8 mouse cellular contexts compared by ENCODE assay signal in the genomic region with DNA sequence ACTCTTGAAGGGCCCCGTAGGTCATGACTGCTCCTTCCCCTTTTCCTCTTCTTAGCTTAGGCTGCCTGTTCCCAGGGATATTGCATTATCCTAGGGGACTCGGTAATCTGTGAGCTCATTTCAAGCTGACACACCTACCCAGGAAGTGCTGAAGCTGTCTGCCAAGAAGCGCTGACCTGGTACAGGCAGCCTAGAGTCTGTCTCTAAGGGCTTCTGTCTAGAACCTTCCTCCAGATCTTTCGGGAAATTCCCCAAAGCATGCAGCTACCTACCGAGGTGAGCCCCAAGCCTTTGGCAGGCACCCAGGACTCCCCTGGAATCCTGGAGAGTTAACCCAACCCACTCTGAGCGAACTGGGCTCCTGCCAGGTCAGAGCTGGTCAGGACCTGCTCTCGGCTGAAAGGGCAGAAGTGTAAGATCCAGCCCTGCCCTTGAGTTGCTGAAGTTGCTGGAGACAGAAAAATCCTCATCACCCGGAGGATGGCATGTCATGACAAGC. TPM values are rescaled to one million over a fixed set of nuclear protein-coding genes. Genes with fewer than 3 reads are reported as not detected.
A peak's percentile ranks its signal among the peaks of the same experiment; 100 is the strongest.
DNase-seq lines count a peak whose midpoint lies in the region; ATAC-seq and TF ChIP-seq lines count a peak whose summit lies in the region.

No protein-coding gene starts in this region.

- no peak; the same call in 1 of the 2 replicates for ATAC-seq in heart, embryonic 12.5 days (ENCODE audit: insufficient number of reproducible peaks, low FRiP score)
- ATAC-seq in limb, embryonic 14.5 days (ENCODE audit: low FRiP score, low read depth) = peak; percentile 29; the same call in 1 of the 2 replicates
- no peak for ATAC-seq in liver, embryonic 11.5 days (replicated peaks; ENCODE audit: low FRiP score)

- dilution Hi-C loops in CH12.LX (cut with MboI; ENCODE audit: extremely low pct_ligation_motif_present, extremely low pct_unique_long_range_greater_than_20kb, low sequenced_read_pairs) = no loop called here

- no peak overlapping the region for H3K4me3 ChIP-seq in CH12.LX (replicated peaks in 1 of 3; ENCODE audit: low read depth in 2 of 3, low read length in 2 of 3, poor library complexity in 1 of 3)
- no peak overlapping the region for H3K4me3 ChIP-seq in heart, embryonic 12.5 days
- H3K4me3 ChIP-seq in limb, embryonic 14.5 days (replicated peaks; ENCODE audit: low read length) = no peak overlapping the region
- H3K4me3 ChIP-seq in liver, embryonic 11.5 days (ENCODE audit: low read depth, low read length) = no peak overlapping the region

- peak overlapping the region; percentile 40; the same call in 1 of the 2 replicates for H3K9ac ChIP-seq in CH12.LX (ENCODE audit: insufficient read depth, low read depth)
- H3K9ac ChIP-seq in heart, embryonic 12.5 days = 0 out of 2 replicates have a peak overlapping the region, but pooled peaks have one; percentile 24
- no peak overlapping the region for H3K9ac ChIP-seq in limb, embryonic 14.5 days (ENCODE audit: low read depth, low read length, severe bottlenecking)
- no peak overlapping the region for H3K9ac ChIP-seq in liver, embryonic 11.5 days (ENCODE audit: low read depth, low read length)

- TF ChIP-seq CTCF in CH12.LX (conservative IDR thresholded peaks at IDR 0.05 in 1 of 2, IDR thresholded peaks at IDR 0.05 in 1 of 2; ENCODE audit: low read depth in 2 of 2, low read length in 2 of 2) = no peak

- no peak for DNase-seq in CH12.LX (ENCODE audit: extremely low read depth)
- peak; percentile 64 for DNase-seq in adrenal gland, postnatal 14 days
- DNase-seq in limb, embryonic 14.5 days (ENCODE audit: low spot score) = peak; percentile 40
- DNase-seq in frontal cortex, postnatal 10 days (ENCODE audit: low spot score in 2 of 2) = no peak
- DNase-seq in layer of hippocampus, adult 8-10 months (ENCODE audit: low spot score in 2 of 2) = no peak
- no peak for DNase-seq in liver, embryonic 11.5 days (ENCODE audit: low spot score)
- DNase-seq in spleen, postnatal 14 days (ENCODE audit: low spot score in 2 of 2) = no peak

- no peak for TF ChIP-seq POLR2A in CH12.LX (IDR thresholded peaks at IDR 0.05; ENCODE audit: low read depth, low read length)
- no peak for TF ChIP-seq POLR2A in limb, embryonic 14.5 days (IDR thresholded peaks at IDR 0.05; ENCODE audit: borderline replicate concordance, extremely low read depth, insufficient read depth, insufficient read length)

- H3K27me3 ChIP-seq in CH12.LX (replicated peaks) = peaks cover 1% of the 10 kb centered on the region
- H3K27me3 ChIP-seq in heart, embryonic 12.5 days (replicated peaks) = peaks cover 30% of the 10 kb centered on the region
- no peaks in the 10 kb centered on the region for H3K27me3 ChIP-seq in limb, embryonic 14.5 days (ENCODE audit: control insufficient read depth, insufficient read depth, low read length)
- peaks cover 5% of the 10 kb centered on the region; the same call in 1 of the 2 replicates for H3K27me3 ChIP-seq in liver, embryonic 11.5 days (replicated peaks; ENCODE audit: control insufficient read depth, insufficient read depth, low read length)

- in situ Hi-C loops in CH12.LX (cut with MboI; ENCODE audit: low pct_ligation_motif_present, low pct_unique_long_range_greater_than_20kb, low sequenced_read_pairs) = no loop called here

- H3K4me1 ChIP-seq in CH12.LX (ENCODE audit: control insufficient read depth in 1 of 2, insufficient read depth in 2 of 2) = peaks cover 14 to 21% of the 10 kb centered on the region in 2 experiments; a peak in 2 of 4 replicates
- H3K4me1 ChIP-seq in heart, embryonic 12.5 days (replicated peaks) = peaks cover 33% of the 10 kb centered on the region
- H3K4me1 ChIP-seq in limb, embryonic 14.5 days (ENCODE audit: control insufficient read depth, insufficient read depth, low read length) = peaks cover 18% of the 10 kb centered on the region
- peaks cover 4% of the 10 kb centered on the region; the same call in 1 of the 2 replicates for H3K4me1 ChIP-seq in liver, embryonic 11.5 days (replicated peaks; ENCODE audit: control insufficient read depth, insufficient read depth, low read length)

- 39% methylated on average over 8 of the region's 8 CpGs for WGBS in heart, embryonic 12.5 days
- 33% methylated on average over 8 of the region's 8 CpGs for WGBS in limb, embryonic 14.5 days
- WGBS in liver, embryonic 11.5 days = 49% methylated on average over 8 of the region's 8 CpGs

- no peak for TF ChIP-seq EP300 in CH12.LX (IDR thresholded peaks at IDR 0.05; ENCODE audit: low read length)

- no peaks in the 10 kb centered on the region for H3K36me3 ChIP-seq in CH12.LX (replicated peaks in 1 of 2; ENCODE audit: control insufficient read depth in 1 of 2, insufficient read depth in 1 of 2, low read length in 1 of 2)
- no peaks in the 10 kb centered on the region for H3K36me3 ChIP-seq in heart, embryonic 12.5 days
- no peaks in the 10 kb centered on the region for H3K36me3 ChIP-seq in limb, embryonic 14.5 days (ENCODE audit: control insufficient read depth, insufficient read depth, low read length)
- H3K36me3 ChIP-seq in liver, embryonic 11.5 days (ENCODE audit: control insufficient read depth, insufficient read depth, low read length) = no peaks in the 10 kb centered on the region

- no peaks in the 10 kb centered on the region for H3K79me2 ChIP-seq in CH12.LX (replicated peaks; ENCODE audit: control insufficient read depth, extremely low read depth, insufficient read depth, poor library complexity, severe bottlenecking)

- no peak for TF ChIP-seq RAD21 in CH12.LX (IDR thresholded peaks at IDR 0.05; ENCODE audit: low read depth, low read length)

- H3K27ac ChIP-seq in CH12.LX (ENCODE audit: insufficient read depth, low read depth) = no peak overlapping the region
- no peak overlapping the region for H3K27ac ChIP-seq in heart, embryonic 12.5 days (ENCODE audit: poor library complexity, severe bottlenecking)
- H3K27ac ChIP-seq in limb, embryonic 14.5 days (replicated peaks; ENCODE audit: low read depth, low read length) = peak overlapping the region; percentile 38; the same call in 1 of the 2 replicates
- H3K27ac ChIP-seq in liver, embryonic 11.5 days (ENCODE audit: low read depth, low read length) = no peak overlapping the region

- peak overlapping the region; percentile 52 for H3K4me2 ChIP-seq in CH12.LX (ENCODE audit: insufficient read depth, low read depth, poor library complexity, severe bottlenecking)
- peak overlapping the region; percentile 11; the same call in 1 of the 2 replicates for H3K4me2 ChIP-seq in heart, embryonic 12.5 days
- H3K4me2 ChIP-seq in limb, embryonic 14.5 days (replicated peaks; ENCODE audit: low read depth, low read length, severe bottlenecking) = 0 out of 2 replicates have a peak overlapping the region, but pooled peaks have one; percentile 7
- no peak overlapping the region for H3K4me2 ChIP-seq in liver, embryonic 11.5 days

- H3K9me3 ChIP-seq in CH12.LX (replicated peaks; ENCODE audit: low read length) = no peaks in the 10 kb centered on the region
- no peaks in the 10 kb centered on the region for H3K9me3 ChIP-seq in heart, embryonic 12.5 days (replicated peaks)
- no peaks in the 10 kb centered on the region for H3K9me3 ChIP-seq in limb, embryonic 14.5 days (ENCODE audit: control insufficient read depth, low read length)
- H3K9me3 ChIP-seq in liver, embryonic 11.5 days (ENCODE audit: control insufficient read depth, low read length) = no peaks in the 10 kb centered on the region

TF ChIP-seq in CH12.LX, 34 proteins besides CTCF, POLR2A, EP300 and RAD21:
- TF ChIP-seq IRF4 (IDR thresholded peaks at IDR 0.05; ENCODE audit: low read depth, low read length) = no peak
- no peak for TF ChIP-seq MYC (IDR thresholded peaks at IDR 0.05; ENCODE audit: low read depth, low read length)
- TF ChIP-seq NRF1 (IDR thresholded peaks at IDR 0.05; ENCODE audit: low read depth, low read length) = no peak
- TF ChIP-seq KAT2A (IDR thresholded peaks at IDR 0.05; ENCODE audit: insufficient replicate concordance, low read length) = no peak
- TF ChIP-seq ELF1 (IDR thresholded peaks at IDR 0.05; ENCODE audit: low read depth, low read length) = 0 out of 2 replicates have a peak, but pooled peaks have one; percentile 11

RNA-seq across cellular contexts. Expression of a gene that starts 14.6 kb away (rescaled TPM):
- total RNA-seq in CH12.LX (2012; rRNA removed) = 51.4 and 53.1 TPM in 2 replicates
- 26.4 and 27.7 TPM in 2 replicates for total RNA-seq in CH12.LX (2014; rRNA removed)
- polyA plus RNA-seq in CH12.LX (2012; ENCODE audit: insufficient read length, low read depth) = 35.2 and 36.9 TPM in 2 replicates
- 69.1 and 76.7 TPM in 2 replicates for total RNA-seq in adrenal gland, postnatal 14 days (2021)
- 38.3 and 38.9 TPM in 2 replicates for polyA plus RNA-seq in heart, embryonic 12.5 days (2016; fragmentation: Nextera tagmentation; extraction: Ambion mirVana)
- polyA plus RNA-seq in limb, embryonic 14.5 days (2012; rRNA removed) = 56.5 and 58.2 TPM in 2 replicates
- polyA plus RNA-seq in limb, embryonic 14.5 days (2014; fragmentation: Nextera tagmentation; extraction: Ambion mirVana) = 51.2 and 61.1 TPM in 2 replicates
- total RNA-seq in layer of hippocampus, adult 8-10 months (2022) = 100 to 1,000 TPM; 744 to 810 (median 791) TPM
- polyA plus RNA-seq in liver, embryonic 11.5 days (2014; fragmentation: Nextera tagmentation; extraction: Ambion mirVana) = 7.8 and 7.9 TPM in 2 replicates

RNA-seq across cellular contexts. Expression of a gene that starts 53.7 kb away (rescaled TPM):
- total RNA-seq in CH12.LX (2012; rRNA removed) (5.7 and 5.9 TPM in 2 replicates), CH12.LX (2014; rRNA removed) (4.3 and 4.5 TPM in 2 replicates)
- 5.7 and 8.4 TPM in 2 replicates for polyA plus RNA-seq in CH12.LX (2012; ENCODE audit: insufficient read length, low read depth)
- total RNA-seq in adrenal gland, postnatal 14 days (2021) = 31.8 and 34.5 TPM in 2 replicates
- polyA plus RNA-seq in heart, embryonic 12.5 days (2016; fragmentation: Nextera tagmentation; extraction: Ambion mirVana) = 38.5 and 39.3 TPM in 2 replicates
- 39.3 and 43.5 TPM in 2 replicates for polyA plus RNA-seq in limb, embryonic 14.5 days (2012; rRNA removed)
- 73.6 and 75.0 TPM in 2 replicates for polyA plus RNA-seq in limb, embryonic 14.5 days (2014; fragmentation: Nextera tagmentation; extraction: Ambion mirVana)
- 10 to 100 TPM; 28.1 to 40.7 (median 32.0) TPM for total RNA-seq in layer of hippocampus, adult 8-10 months (2022)
- polyA plus RNA-seq in liver, embryonic 11.5 days (2014; fragmentation: Nextera tagmentation; extraction: Ambion mirVana) = 21.4 and 24.6 TPM in 2 replicates

Comparison
In these comparisons a context has a peak if more than half of its experiments do, and no peak if none do; other contexts are left out.
1. DNase-seq: peak in adrenal gland, postnatal 14 days (single experiment) and limb, embryonic 14.5 days (single experiment); none in CH12.LX (single experiment), frontal cortex, postnatal 10 days (0 of 2), layer of hippocampus, adult 8-10 months (0 of 2), liver, embryonic 11.5 days (single experiment) and spleen, postnatal 14 days (0 of 2).
2. H3K9ac ChIP-seq: peak in CH12.LX (single experiment) and heart, embryonic 12.5 days (single experiment); none in limb, embryonic 14.5 days (single experiment) and liver, embryonic 11.5 days (single experiment).